Mouse (Mus musculus): ENCODE data around the gene Knstrn. TPM values are rescaled to one million over a fixed set of nuclear protein-coding genes. Genes with fewer than 3 reads are reported as not detected.

Knstrn gene
- total and polyA plus RNA-seq, 3 experiments: 0.23 to 0.68 (median 0.64) TPM

DNA sequence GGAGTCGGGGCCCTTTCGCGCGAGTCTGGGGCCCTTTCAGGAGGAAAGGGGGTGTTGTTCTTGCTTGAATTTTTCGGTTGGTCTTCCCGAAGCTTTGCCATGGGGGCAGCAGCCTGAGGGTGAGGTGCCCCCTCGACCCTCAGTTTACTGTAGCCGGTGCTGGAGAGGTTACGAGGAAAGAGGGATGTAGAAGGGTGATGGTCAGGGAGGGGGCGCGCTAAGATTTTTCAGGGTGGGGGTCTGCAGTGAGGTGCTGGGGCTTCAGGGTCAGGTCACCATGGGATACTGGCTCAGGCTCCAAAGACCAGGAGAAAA lies 87.0 kb downstream of the Knstrn start:
- H3K36me3 ChIP-seq (ENCODE audit: control insufficient read depth, insufficient read depth, low read length): no peaks in the 10 kb centered on the region
- H3K4me1 ChIP-seq (ENCODE audit: control insufficient read depth, insufficient read depth, low read length): peaks cover 16% of the 10 kb centered on the region
- 0 out of 2 replicates have a peak, but pooled peaks cover 4% of the 10 kb centered on the region for H3K79me2 ChIP-seq (replicated peaks; ENCODE audit: control insufficient read depth, insufficient read depth, low read length)
- peak overlapping the region; percentile 40; the same call in 1 of the 2 replicates for H3K27ac ChIP-seq
- DNase-seq: no peak
- intact Hi-C loops (cut with DNase I): no loop called here
- 0% methylated on average over 11 of the region's 11 CpGs for WGBS
- peaks cover 2% of the 10 kb centered on the region; the same call in 1 of the 2 replicates for H3K27me3 ChIP-seq (ENCODE audit: control insufficient read depth, insufficient read depth, low read length)
- H3K4me3 ChIP-seq: peak overlapping the region; percentile 92
- TF ChIP-seq EP300 (IDR thresholded peaks at IDR 0.05; ENCODE audit: insufficient read depth, low read depth, low read length) (no peak), POLR2A (IDR thresholded peaks at IDR 0.05; ENCODE audit: insufficient read depth, low read depth, low read length) (no peak), CTCF (IDR thresholded peaks at IDR 0.05) (no peak; the same call in 1 of the 2 replicates)
- H3K9ac ChIP-seq (ENCODE audit: low read depth, low read length): peak overlapping the region; percentile 57

DNA sequence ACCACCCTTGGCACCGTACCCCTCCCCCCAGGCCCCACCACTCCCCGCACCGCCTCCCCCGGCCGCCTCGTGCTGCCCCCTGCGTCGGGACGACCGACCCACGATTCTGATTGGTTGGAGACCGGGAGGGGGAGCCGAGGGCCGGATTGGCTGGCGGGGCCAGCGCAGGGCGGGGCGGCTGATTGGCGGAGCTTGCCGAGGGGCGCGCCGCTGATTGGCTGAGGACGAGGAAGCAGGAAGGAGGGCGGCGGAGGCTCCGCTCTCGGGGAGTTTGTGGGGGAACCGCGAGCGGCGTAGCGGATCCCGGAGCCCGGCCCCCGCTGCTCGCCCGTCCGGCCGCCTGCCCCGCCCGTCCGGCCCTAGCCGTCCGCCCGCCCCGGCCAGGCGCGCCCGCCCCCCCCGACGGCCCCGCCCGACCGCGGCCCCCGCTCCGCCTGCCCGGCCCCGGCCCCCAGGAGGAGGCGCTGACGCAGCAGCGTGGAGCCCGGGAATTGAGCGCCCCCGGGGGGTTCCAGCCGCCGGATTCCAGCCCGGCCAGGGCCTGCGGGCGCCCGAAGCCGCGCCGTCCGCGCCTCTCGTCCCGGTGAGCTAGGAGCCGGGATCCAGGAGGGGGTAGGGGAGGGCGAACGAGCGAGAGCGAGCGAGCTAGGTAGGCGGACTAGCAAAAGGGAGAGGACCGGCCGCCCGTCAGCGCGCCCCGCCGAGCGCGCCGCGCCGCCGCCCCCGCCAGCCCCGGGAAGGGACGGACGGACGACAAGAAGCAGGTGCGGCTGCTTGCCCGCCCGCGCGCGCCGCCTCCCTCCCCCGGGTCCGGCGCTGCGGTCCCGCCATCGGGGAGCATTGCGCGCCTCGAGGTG lies 87.6 kb downstream of the Knstrn start:
- TF ChIP-seq CTCF (IDR thresholded peaks at IDR 0.05): no peak
- TF ChIP-seq POLR2A (IDR thresholded peaks at IDR 0.05; ENCODE audit: insufficient read depth, low read depth, low read length): peak; percentile 41; the same call in 1 of the 2 replicates
- under 1% methylated on average over 105 of the region's 120 CpGs for WGBS
- Histone ChIP-seq H3K79me2 (replicated peaks; ENCODE audit: control insufficient read depth, insufficient read depth, low read length) (0 out of 2 replicates have a peak, but pooled peaks cover 4% of the 10 kb centered on the region), H3K4me1 (ENCODE audit: control insufficient read depth, insufficient read depth, low read length) (peaks cover 16% of the 10 kb centered on the region), H3K27ac (peak overlapping the region; percentile 89), H3K4me3 (peak overlapping the region; percentile 92), H3K36me3 (ENCODE audit: control insufficient read depth, insufficient read depth, low read length) (no peaks in the 10 kb centered on the region), H3K27me3 (ENCODE audit: control insufficient read depth, insufficient read depth, low read length) (peaks cover 2% of the 10 kb centered on the region; the same call in 1 of the 2 replicates), H3K9ac (ENCODE audit: low read depth, low read length) (peak overlapping the region; percentile 94)
- intact Hi-C loops (cut with DNase I): loop anchor here (2.0 kb wide), 1 partner anchor 71 kb away; no protein-coding TSS in a partner anchor
- DNase-seq: peak; percentile 98 to 99

GRCm38 (mm10) chr2:118902051-118903025 lies 88.5 kb downstream of the Knstrn start:
- peak; percentile 69 to 74 for DNase-seq
- H3K27ac ChIP-seq: peak overlapping the region; percentile 61
- intact Hi-C loops (cut with DNase I): loop anchor here (2.0 kb wide), 1 partner anchor 70 kb away; no protein-coding TSS in a partner anchor
- H3K4me1 ChIP-seq (ENCODE audit: control insufficient read depth, insufficient read depth, low read length): peaks cover 16% of the 10 kb centered on the region
- peak overlapping the region; percentile 92 for H3K4me3 ChIP-seq
- TF ChIP-seq EP300 (IDR thresholded peaks at IDR 0.05; ENCODE audit: insufficient read depth, low read depth, low read length) (no peak), POLR2A (IDR thresholded peaks at IDR 0.05; ENCODE audit: insufficient read depth, low read depth, low read length) (no peak), CTCF (IDR thresholded peaks at IDR 0.05) (peak; percentile 59)
- peak overlapping the region; percentile 94 for H3K9ac ChIP-seq (ENCODE audit: low read depth, low read length)
- 1% methylated on average over 80 of the region's 106 CpGs for WGBS
- H3K27me3 ChIP-seq (ENCODE audit: control insufficient read depth, insufficient read depth, low read length): no peaks in the 10 kb centered on the region; the same call in 1 of the 2 replicates
- no peaks in the 10 kb centered on the region for H3K36me3 ChIP-seq (ENCODE audit: control insufficient read depth, insufficient read depth, low read length)
- H3K79me2 ChIP-seq (replicated peaks; ENCODE audit: control insufficient read depth, insufficient read depth, low read length): 0 out of 2 replicates have a peak, but pooled peaks cover 6% of the 10 kb centered on the region

GRCm38 (mm10) chr2:118903333-118903741 lies 89.5 kb downstream of the Knstrn start:
- no peak for TF ChIP-seq CTCF (IDR thresholded peaks at IDR 0.05)
- TF ChIP-seq EP300 (IDR thresholded peaks at IDR 0.05; ENCODE audit: insufficient read depth, low read depth, low read length): no peak
- no peak for TF ChIP-seq POLR2A (IDR thresholded peaks at IDR 0.05; ENCODE audit: insufficient read depth, low read depth, low read length)
- H3K4me3 ChIP-seq: no peak overlapping the region; the same call in 1 of the 2 replicates
- no peaks in the 10 kb centered on the region for H3K27me3 ChIP-seq (ENCODE audit: control insufficient read depth, insufficient read depth, low read length)
- 0 out of 2 replicates have a peak, but pooled peaks cover 6% of the 10 kb centered on the region for H3K79me2 ChIP-seq (replicated peaks; ENCODE audit: control insufficient read depth, insufficient read depth, low read length)
- H3K4me1 ChIP-seq (ENCODE audit: control insufficient read depth, insufficient read depth, low read length): peaks cover 16% of the 10 kb centered on the region
- DNase-seq: peak in 1 of 2 experiments; percentile 57
- H3K36me3 ChIP-seq (ENCODE audit: control insufficient read depth, insufficient read depth, low read length): no peaks in the 10 kb centered on the region
- H3K9ac ChIP-seq (ENCODE audit: low read depth, low read length): no peak overlapping the region
- no peak overlapping the region for H3K27ac ChIP-seq
- WGBS: 15% methylated on average over 10 of the region's 10 CpGs
- intact Hi-C loops (cut with DNase I): loop anchor here (2.0 kb wide), 1 partner anchor 69 kb away; no protein-coding TSS in a partner anchor

Other genes starting within 250 kb of the Knstrn start
- gene Bub1b, start 215.8 kb upstream of the Knstrn start, total RNA-seq (2021): 1 to 10 TPM in 1 of 2 experiments, under 1 TPM in 1; 0.65 to 1.8 TPM
- 0.25 and 1.1 TPM in 2 replicates for gene Bub1b, start 215.8 kb upstream of the Knstrn start, polyA plus RNA-seq (2012; rRNA removed)
- 1 to 10 TPM; 6.1 to 8.1 TPM for gene Pak6, start 150.7 kb upstream of the Knstrn start, total RNA-seq (2021)
- gene Pak6, start 150.7 kb upstream of the Knstrn start, polyA plus RNA-seq (2012; rRNA removed): 11.1 and 12.7 TPM in 2 replicates
- gene Ankrd63, start 110.0 kb upstream of the Knstrn start, total RNA-seq (2021): 1 to 10 TPM; 1.3 to 2.5 TPM
- 1.1 and 3.5 TPM in 2 replicates for gene Ankrd63, start 110.0 kb upstream of the Knstrn start, polyA plus RNA-seq (2012; rRNA removed)
- 1 to 10 TPM; 2.5 to 2.6 TPM for gene Plcb2, start 85.6 kb upstream of the Knstrn start, total RNA-seq (2021)
- 2.4 and 2.7 TPM in 2 replicates for gene Plcb2, start 85.6 kb upstream of the Knstrn start, polyA plus RNA-seq (2012; rRNA removed)
- gene Inafm2, start 68.2 kb upstream of the Knstrn start, total RNA-seq (2021): 10 to 100 TPM; 31.8 to 34.9 TPM
- 8.8 and 16.3 TPM in 2 replicates for gene Inafm2, start 68.2 kb upstream of the Knstrn start, polyA plus RNA-seq (2012; rRNA removed)
- gene Ccdc9b, start 51.3 kb upstream of the Knstrn start, total RNA-seq (2021): 10 to 100 TPM; 24.3 to 26.4 TPM
- gene Ccdc9b, start 51.3 kb upstream of the Knstrn start, polyA plus RNA-seq (2012; rRNA removed): 15.1 and 21.7 TPM in 2 replicates
- not detected for gene Phgr1, start 41.2 kb upstream of the Knstrn start, total RNA-seq (2021)
- not detected in 2 replicates for gene Phgr1, start 41.2 kb upstream of the Knstrn start, polyA plus RNA-seq (2012; rRNA removed)
- under 1 TPM in 1 of 2 experiments, not detected in 1; 0.11 TPM for gene Disp2, start 34.3 kb upstream of the Knstrn start, total RNA-seq (2021)
- 0.39 and 0.53 TPM in 2 replicates for gene Disp2, start 34.3 kb upstream of the Knstrn start, polyA plus RNA-seq (2012; rRNA removed)
- 100 to 1,000 TPM; 356 to 463 TPM for gene Ivd, start 48.0 kb downstream of the Knstrn start, total RNA-seq (2021)
- gene Ivd, start 48.0 kb downstream of the Knstrn start, polyA plus RNA-seq (2012; rRNA removed): 215 and 327 TPM in 2 replicates
- gene Bahd1, start 86.4 kb downstream of the Knstrn start, total RNA-seq (2021): 10 to 100 TPM; 14.8 to 20.1 TPM
- 9.5 and 9.9 TPM in 2 replicates for gene Bahd1, start 86.4 kb downstream of the Knstrn start, polyA plus RNA-seq (2012; rRNA removed)
- 1 to 10 TPM; 7.8 to 8.2 TPM for gene Chst14, start 112.5 kb downstream of the Knstrn start, total RNA-seq (2021)
- 9.5 and 10.4 TPM in 2 replicates for gene Chst14, start 112.5 kb downstream of the Knstrn start, polyA plus RNA-seq (2012; rRNA removed)
- 10 to 100 TPM in 1 of 2 experiments, 1 to 10 TPM in 1; 9.7 to 10.9 TPM for gene Ccdc32, start 215.4 kb downstream of the Knstrn start, total RNA-seq (2021)
- 5.2 and 10.8 TPM in 2 replicates for gene Ccdc32, start 215.4 kb downstream of the Knstrn start, polyA plus RNA-seq (2012; rRNA removed)
- 1 to 10 TPM; 4.1 to 5.1 TPM for gene Rpusd2, start 220.8 kb downstream of the Knstrn start, total RNA-seq (2021)
- gene Rpusd2, start 220.8 kb downstream of the Knstrn start, polyA plus RNA-seq (2012; rRNA removed): 3.4 and 5.7 TPM in 2 replicates
- under 1 TPM; 0.39 to 0.48 TPM for gene Knl1, start 233.1 kb downstream of the Knstrn start, total RNA-seq (2021)
- 0.02 and 0.06 TPM in 2 replicates for gene Knl1, start 233.1 kb downstream of the Knstrn start, polyA plus RNA-seq (2012; rRNA removed)